Mouse (Mus musculus) forebrain, embryonic 14.5 days (tissue): Measurements from ENCODE around the gene Nktr. TPM values are rescaled to one million over a fixed set of nuclear protein-coding genes. Genes with fewer than 3 reads are reported as not detected.

Experiments
- ATAC-seq: fragments of 200-750 bp; cut with Nextera tagmentation; 2 replicates; pipeline ENCODE4 v1.8.0; 2017; ENCODE audit warnings: mild to moderate bottlenecking, moderate library complexity
- DNase-seq: peaks from one replicate; pipeline ENCODE4 v3.0.0-alpha.2; 2015; ENCODE audit warnings: low spot score
- H3K27ac ChIP-seq: fragments of 300-500 bp; sonication (generic); 2 replicates; pipeline ENCODE4 v1.5.1; 2014; ENCODE audit warnings: low read depth, mild to moderate bottlenecking, control low read depth, low read length, moderate library complexity
- H3K27me3 ChIP-seq: fragments of 300-500 bp; sonication (generic); replicated peaks from 2 replicates; pipeline ENCODE4 v1.6.1; 2014; ENCODE audit warnings: low read length, control low read depth, mixed read lengths; ENCODE audit not compliant: control insufficient read depth, insufficient read depth
- H3K36me3 ChIP-seq: fragments of 300-500 bp; sonication (generic); 2 replicates; pipeline ENCODE4 v1.6.1; 2014; ENCODE audit warnings: low read length, control low read depth; ENCODE audit not compliant: control insufficient read depth, insufficient read depth
- H3K4me1 ChIP-seq: fragments of 300-500 bp; sonication (generic); 2 replicates; pipeline ENCODE4 v1.6.1; 2014; ENCODE audit warnings: antibody characterized with exemption, low read length, control low read depth; ENCODE audit not compliant: control insufficient read depth, insufficient read depth
- H3K4me2 ChIP-seq: fragments of 300-500 bp; sonication (generic); 2 replicates; pipeline ENCODE4 v1.6.1; 2014; ENCODE audit warnings: mild to moderate bottlenecking, control low read depth, low read length
- H3K4me3 ChIP-seq: fragments of 300-500 bp; sonication (generic); 2 replicates; pipeline ENCODE4 v1.5.1; 2014; ENCODE audit warnings: low read depth, low read length, control low read depth
- H3K9ac ChIP-seq: fragments of 300-500 bp; sonication (generic); 2 replicates; pipeline ENCODE4 v1.6.1; 2014; ENCODE audit warnings: mild to moderate bottlenecking, low read length, control low read depth, moderate library complexity
- H3K9me3 ChIP-seq: fragments of 300-500 bp; sonication (generic); replicated peaks from 2 replicates; pipeline ENCODE4 v1.6.1; 2016; ENCODE audit warnings: low read length, control low read depth, mixed read lengths; ENCODE audit not compliant: control insufficient read depth
- WGBS: fragments of 180-500 bp; shearing (Covaris S2); extraction: QIAGEN DNeasy Blood & Tissue Kit; methylation state at CpG from one replicate; pipeline ENCODE4 v1.1.7; 2014; 5-methylcytosine and 5-hydroxymethylcytosine counted together
- polyA plus RNA-seq: library from polyadenylated mRNA; unstranded; fragments of >200 nt; fragmentation: Nextera tagmentation; extraction: Ambion mirVana; gene quantifications from 2 replicates; pipeline ENCODE4 v1.2.1, GENCODE M21; 2014

The Nktr gene
- polyA plus RNA-seq, 1 experiment from 2014 or later, result 41.5 TPM

DNA sequence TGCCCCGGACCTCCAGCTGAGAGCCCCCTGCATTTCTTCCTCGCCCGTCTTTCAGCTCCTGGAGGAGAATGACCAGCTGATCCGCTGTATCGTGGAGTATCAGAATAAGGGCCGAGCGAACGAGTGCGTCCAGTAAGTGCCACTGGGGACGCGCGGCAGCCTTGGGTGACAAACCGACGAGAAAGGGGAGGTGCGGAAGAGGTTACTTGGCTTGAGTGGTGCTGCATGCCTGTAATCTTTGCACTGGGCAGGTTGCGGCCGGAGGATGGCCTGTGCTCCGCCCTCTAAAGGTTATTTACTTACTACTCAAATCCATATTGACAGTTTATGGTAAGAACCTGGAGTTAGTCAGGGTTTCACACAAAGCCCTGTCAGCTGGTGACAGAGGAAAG, 8.4 kb upstream of the Nktr start:
- H3K27me3 ChIP-seq, result no peaks in the 10 kb centered on the region
- ATAC-seq (peak; percentile 28; the same call in 1 of the 2 replicates), DNase-seq (no peak)
- H3K4me1 ChIP-seq, result peaks cover 9% of the 10 kb centered on the region
- peaks cover 9% of the 10 kb centered on the region for H3K36me3 ChIP-seq
- no peaks in the 10 kb centered on the region for H3K9me3 ChIP-seq
- peak overlapping the region; percentile 76 for H3K4me2 ChIP-seq
- H3K9ac ChIP-seq, result peak overlapping the region; percentile 93
- peak overlapping the region; percentile 88 for H3K27ac ChIP-seq
- peak overlapping the region; percentile 95 for H3K4me3 ChIP-seq
- WGBS, result under 1% methylated on average over 18 of the region's 18 CpGs

DNA sequence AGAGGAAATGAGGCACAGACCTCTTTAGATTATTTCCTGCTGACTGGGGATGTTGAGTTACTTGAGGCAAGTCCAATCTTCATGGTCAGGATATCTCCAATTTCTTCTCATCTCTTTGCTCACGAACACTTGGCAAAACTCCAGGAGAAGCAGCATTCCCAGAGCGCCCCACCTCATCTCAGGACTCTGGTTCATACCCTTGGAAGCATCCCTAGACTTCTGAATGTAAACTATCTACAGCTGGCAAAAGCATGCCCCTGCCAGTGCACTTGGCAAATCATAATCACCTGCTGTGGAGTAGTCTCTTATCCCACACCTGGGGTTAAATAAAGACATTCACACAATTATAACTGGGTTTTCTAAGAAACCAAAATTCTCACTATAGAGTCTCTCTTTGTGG, 1.9 kb upstream of the Nktr start:
- Histone ChIP-seq H3K27ac (no peak overlapping the region), H3K4me3 (no peak overlapping the region), H3K9me3 (0 out of 2 replicates have a peak, but pooled peaks cover 2% of the 10 kb centered on the region), H3K9ac (no peak overlapping the region), H3K4me2 (no peak overlapping the region), H3K36me3 (peaks cover 9% of the 10 kb centered on the region), H3K27me3 (no peaks in the 10 kb centered on the region), H3K4me1 (peaks cover 10% of the 10 kb centered on the region)
- ATAC-seq, result no peak
- no peak for DNase-seq
- 86% methylated on average over 2 of the region's 2 CpGs for WGBS

DNA sequence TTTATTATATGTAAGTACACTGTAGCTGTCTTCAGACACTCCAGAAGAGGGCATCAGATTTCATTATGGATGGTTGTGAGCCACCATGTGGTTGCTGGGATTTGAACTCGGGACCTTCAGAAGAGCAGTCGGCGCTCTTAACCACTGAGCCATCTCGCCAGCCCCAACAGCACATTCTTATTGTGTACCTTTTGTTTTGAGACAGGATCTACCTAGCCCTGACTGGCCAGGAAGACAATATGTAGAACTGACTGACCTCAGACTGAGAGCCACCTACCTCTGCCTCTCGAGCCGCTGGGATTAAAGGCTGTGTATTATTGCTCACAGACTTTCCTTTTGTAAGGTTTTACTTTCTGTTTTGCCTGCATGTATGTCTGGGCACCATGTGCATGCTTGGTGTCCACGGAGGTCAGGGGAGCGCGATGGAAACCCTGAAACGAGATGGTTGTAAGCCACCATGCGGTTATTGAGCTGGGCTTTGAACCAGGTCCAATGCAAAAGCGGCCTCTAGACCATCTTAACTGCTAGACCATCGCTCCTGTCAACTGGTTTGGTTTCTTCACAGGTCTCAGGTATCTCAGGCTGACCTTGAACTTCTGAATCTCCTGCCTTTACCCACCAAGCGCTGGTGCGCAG, 781 bp upstream of the Nktr start:
- DNase-seq (no peak), ATAC-seq (peak; percentile 2; the same call in 1 of the 2 replicates)
- 67% methylated on average over 15 of the region's 15 CpGs for WGBS
- Histone ChIP-seq H3K36me3 (0 out of 2 replicates have a peak, but pooled peaks cover 3% of the 10 kb centered on the region), H3K4me3 (peak overlapping the region; percentile 94), H3K9ac (peak overlapping the region; percentile 79), H3K4me1 (peaks cover 10% of the 10 kb centered on the region), H3K9me3 (0 out of 2 replicates have a peak, but pooled peaks cover 2% of the 10 kb centered on the region), H3K4me2 (peak overlapping the region; percentile 77), H3K27me3 (no peaks in the 10 kb centered on the region), H3K27ac (peak overlapping the region; percentile 88)

DNA sequence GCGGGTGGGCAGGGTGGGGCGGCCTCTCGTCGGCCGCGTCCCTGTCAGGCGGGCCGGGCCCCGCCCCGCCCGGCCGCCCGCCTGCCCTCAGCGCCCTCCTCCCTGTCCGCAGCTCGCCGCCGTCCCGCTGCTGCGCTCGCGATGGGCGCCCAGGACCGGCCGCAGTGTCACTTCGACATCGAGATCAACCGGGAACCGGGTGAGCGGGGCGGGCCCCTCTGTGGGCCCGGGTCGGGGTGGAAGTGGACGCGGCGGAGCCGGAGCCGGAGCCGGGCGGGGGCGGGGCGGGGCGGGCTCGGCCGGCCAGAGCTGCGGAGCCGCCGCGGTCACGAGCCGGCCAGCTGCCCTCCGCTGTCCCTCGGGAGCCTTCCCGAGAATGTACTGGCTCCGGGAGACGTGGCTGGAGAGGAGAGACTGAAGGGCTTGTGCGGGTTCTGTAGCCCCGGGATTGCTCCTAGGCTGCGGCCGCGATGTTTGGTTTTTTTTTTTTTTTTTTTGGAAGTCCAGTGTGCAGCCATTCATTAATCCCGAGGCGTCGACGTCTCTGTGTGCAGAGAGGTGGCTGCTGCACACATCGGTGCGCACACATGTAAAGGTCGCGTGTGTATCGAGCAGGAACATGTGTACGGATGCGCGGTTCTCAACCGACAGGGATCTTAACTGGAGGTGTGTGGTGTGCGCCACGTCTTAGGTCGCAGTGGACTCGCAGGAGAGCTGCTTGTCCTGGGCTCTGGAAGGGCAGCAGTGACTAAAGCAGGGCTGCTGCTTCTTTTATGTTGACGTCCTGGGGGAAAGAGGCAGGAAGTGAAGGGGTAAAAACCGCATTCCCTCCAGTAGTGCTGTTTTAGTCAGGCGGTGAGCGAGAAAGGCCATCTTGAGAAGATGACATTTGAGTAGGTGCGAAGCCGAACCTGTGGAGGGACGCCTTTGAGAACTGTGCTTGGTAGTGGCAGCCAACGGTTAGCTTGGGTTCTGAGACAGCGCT, 670 bp downstream of the Nktr start:
- no peaks in the 10 kb centered on the region for H3K27me3 ChIP-seq
- DNase-seq (peak; percentile 44), ATAC-seq (peak; percentile 71; the same call in 1 of the 2 replicates)
- H3K4me1 ChIP-seq, result peaks cover 10% of the 10 kb centered on the region
- H3K4me2 ChIP-seq, result peak overlapping the region; percentile 95
- H3K9ac ChIP-seq, result peak overlapping the region; percentile 95
- WGBS, result 1% methylated on average over 50 of the region's 87 CpGs
- peak overlapping the region; percentile 91 for H3K27ac ChIP-seq
- no peaks in the 10 kb centered on the region for H3K36me3 ChIP-seq
- peak overlapping the region; percentile 94 for H3K4me3 ChIP-seq
- H3K9me3 ChIP-seq, result 0 out of 2 replicates have a peak, but pooled peaks cover 2% of the 10 kb centered on the region

DNA sequence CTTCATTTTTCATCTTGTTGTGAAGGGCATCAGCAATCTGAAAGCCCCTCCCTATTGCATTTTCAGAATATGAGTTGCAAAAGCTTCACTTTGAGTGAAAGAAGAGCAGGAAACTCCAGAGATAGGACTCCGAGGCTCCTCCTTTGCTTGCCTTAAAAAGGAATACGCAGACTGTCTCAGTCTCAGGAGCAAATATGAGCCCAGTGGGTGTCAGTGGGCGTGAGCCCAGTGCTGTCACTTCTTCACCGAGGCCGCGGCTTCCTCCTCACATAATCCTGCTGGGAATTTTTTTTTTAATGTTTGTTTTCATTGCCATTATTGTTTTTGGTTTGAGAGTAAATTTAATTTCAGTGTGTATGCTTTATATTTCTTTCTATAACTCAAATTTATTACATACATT, 21.5 kb downstream of the Nktr start:
- 87% methylated on average over 6 of the region's 6 CpGs for WGBS
- ATAC-seq, result no peak

DNA sequence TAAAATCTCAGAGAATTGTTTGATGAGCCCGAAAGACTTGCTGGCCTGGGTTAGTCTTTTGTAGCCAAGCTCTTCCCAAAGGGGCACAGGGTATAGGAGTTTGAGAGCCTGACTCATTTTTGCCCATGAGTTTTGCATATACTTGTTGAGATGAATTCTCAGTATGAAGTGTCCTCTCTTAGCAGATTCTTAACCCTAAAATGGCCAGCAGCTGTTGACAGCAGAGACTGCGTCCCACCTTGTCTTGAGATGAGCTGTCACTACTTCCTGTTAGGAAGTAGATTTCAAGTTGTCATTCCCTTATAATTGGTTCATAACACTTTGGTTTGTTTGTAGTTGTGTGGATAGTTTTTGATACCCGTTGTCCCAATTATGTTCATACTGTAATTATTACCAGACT, 22.2 kb downstream of the Nktr start:
- H3K27me3 ChIP-seq, result no peaks in the 10 kb centered on the region
- no peak overlapping the region for H3K4me3 ChIP-seq
- ATAC-seq (no peak), DNase-seq (no peak)
- peaks cover 59% of the 10 kb centered on the region for H3K36me3 ChIP-seq
- no peaks in the 10 kb centered on the region for H3K9me3 ChIP-seq
- no peak overlapping the region for H3K27ac ChIP-seq
- 90% methylated on average over 3 of the region's 3 CpGs for WGBS
- H3K9ac ChIP-seq, result no peak overlapping the region
- no peak overlapping the region for H3K4me2 ChIP-seq
- no peaks in the 10 kb centered on the region for H3K4me1 ChIP-seq

More for the DNA sequence above, 21.5 kb downstream of the Nktr start:
- no peaks in the 10 kb centered on the region for H3K4me1 ChIP-seq
- no peak overlapping the region for H3K4me3 ChIP-seq
- H3K9ac ChIP-seq, result no peak overlapping the region
- no peak overlapping the region for H3K4me2 ChIP-seq
- no peak overlapping the region for H3K27ac ChIP-seq
- H3K27me3 ChIP-seq, result no peaks in the 10 kb centered on the region
- H3K36me3 ChIP-seq, result peaks cover 56% of the 10 kb centered on the region
- H3K9me3 ChIP-seq, result no peaks in the 10 kb centered on the region
- no peak for DNase-seq

DNA sequence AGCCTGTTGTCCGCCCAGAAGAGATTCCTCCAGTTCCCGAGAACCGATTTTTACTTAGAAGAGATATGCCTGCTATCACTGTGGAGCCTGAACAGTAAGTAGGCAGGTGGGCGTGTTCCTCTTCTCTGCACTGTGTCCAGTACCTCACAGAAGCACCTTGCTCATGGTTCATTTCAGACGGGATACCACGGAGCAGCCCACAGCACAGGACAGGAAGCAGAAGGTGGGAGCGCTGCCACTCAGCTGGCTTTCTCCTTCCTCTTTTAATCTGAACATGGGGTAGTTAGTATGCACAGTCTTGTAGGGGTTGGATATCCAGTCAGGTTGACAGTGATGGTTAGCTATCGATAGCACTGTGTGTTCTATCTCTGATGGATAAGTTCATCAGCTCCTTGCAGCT, 25.1 kb downstream of the Nktr start:
- H3K9ac ChIP-seq, result no peak overlapping the region
- peaks cover 83% of the 10 kb centered on the region for H3K36me3 ChIP-seq
- ATAC-seq (no peak), DNase-seq (no peak)
- H3K9me3 ChIP-seq, result no peaks in the 10 kb centered on the region
- WGBS, result 93% methylated on average over 8 of the region's 8 CpGs
- no peak overlapping the region for H3K4me2 ChIP-seq
- H3K27me3 ChIP-seq, result no peaks in the 10 kb centered on the region
- no peak overlapping the region for H3K27ac ChIP-seq
- no peak overlapping the region for H3K4me3 ChIP-seq
- no peaks in the 10 kb centered on the region for H3K4me1 ChIP-seq

DNA sequence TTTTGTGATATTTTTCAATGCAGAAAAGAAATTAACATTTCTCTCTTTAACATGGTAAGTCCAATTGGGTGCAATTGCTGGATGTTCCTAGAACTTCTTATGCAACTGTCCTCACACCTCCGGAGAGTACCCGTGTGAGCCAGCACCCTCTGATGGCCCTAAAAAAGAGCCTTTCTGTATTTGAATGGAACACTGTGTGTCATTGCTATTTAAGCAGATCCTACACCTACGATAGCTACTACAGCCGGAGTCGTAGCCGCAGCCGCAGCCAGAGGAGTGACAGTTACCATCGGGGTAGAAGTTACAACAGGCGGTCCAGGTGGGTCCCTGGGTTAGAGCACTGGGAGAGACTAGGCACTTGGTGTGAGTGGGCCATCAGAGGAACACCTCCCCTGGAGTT, 33.8 kb downstream of the Nktr start:
- H3K36me3 ChIP-seq, result peaks cover 86% of the 10 kb centered on the region
- DNase-seq, result no peak
- ATAC-seq, result no peak
- no peak overlapping the region for H3K9ac ChIP-seq
- no peak overlapping the region for H3K4me2 ChIP-seq
- H3K4me3 ChIP-seq, result no peak overlapping the region
- no peak overlapping the region for H3K27ac ChIP-seq
- H3K9me3 ChIP-seq, result no peaks in the 10 kb centered on the region
- 95% methylated on average over 9 of the region's 9 CpGs for WGBS
- no peaks in the 10 kb centered on the region for H3K27me3 ChIP-seq
- H3K4me1 ChIP-seq, result no peaks in the 10 kb centered on the region
